Mouse (Mus musculus) liver, embryonic 13.5 days (tissue): Measurements from ENCODE around the gene Smagp. TPM values are rescaled to one million over a fixed set of nuclear protein-coding genes. Genes with fewer than 3 reads are reported as not detected.

Experiments used
- ATAC-seq: fragments of 200-750 bp; cut with Nextera tagmentation; 2 replicates; pipeline ENCODE4 v1.8.0; 2017; ENCODE audit warnings: low read depth, mild to moderate bottlenecking, moderate number of reproducible peaks, moderate library complexity
- DNase-seq: peaks from one replicate; pipeline ENCODE4 v3.0.0; 2022
- H3K27ac ChIP-seq: fragments of 300-500 bp; sonication (generic); 2 replicates; pipeline ENCODE4 v1.5.1; 2015; ENCODE audit warnings: moderate library complexity, mild to moderate bottlenecking, inconsistent platforms
- H3K27me3 ChIP-seq: fragments of 300-500 bp; sonication (generic); 2 replicates; pipeline ENCODE4 v1.6.1; 2015; ENCODE audit warnings: mild to moderate bottlenecking, inconsistent platforms
- H3K36me3 ChIP-seq: fragments of 300-500 bp; sonication (generic); 2 replicates; pipeline ENCODE4 v1.6.1; 2015; ENCODE audit warnings: mild to moderate bottlenecking, inconsistent platforms
- H3K4me1 ChIP-seq: fragments of 300-500 bp; sonication (generic); replicated peaks from 2 replicates; pipeline ENCODE4 v1.6.1; 2015; ENCODE audit warnings: inconsistent platforms
- H3K4me2 ChIP-seq: fragments of 300-500 bp; sonication (generic); 2 replicates; pipeline ENCODE4 v1.6.1; 2015; ENCODE audit warnings: inconsistent platforms, mild to moderate bottlenecking, moderate library complexity
- H3K4me3 ChIP-seq: fragments of 300-500 bp; sonication (generic); replicated peaks from 2 replicates; pipeline ENCODE4 v1.5.1; 2015; ENCODE audit warnings: mild to moderate bottlenecking, inconsistent platforms
- H3K9ac ChIP-seq: fragments of 300-500 bp; sonication (generic); 2 replicates; pipeline ENCODE4 v1.6.1; 2015; ENCODE audit warnings: mild to moderate bottlenecking, inconsistent platforms
- H3K9me3 ChIP-seq: fragments of 300-500 bp; sonication (generic); replicated peaks from 2 replicates; pipeline ENCODE4 v1.6.1; 2016; ENCODE audit warnings: inconsistent platforms
- WGBS: fragments of 180-500 bp; shearing (Covaris S2); methylation state at CpG from one replicate; pipeline ENCODE4 v1.1.7; 2015; ENCODE audit not compliant: insufficient replicate concordance; 5-methylcytosine and 5-hydroxymethylcytosine counted together
- polyA plus RNA-seq: library from polyadenylated mRNA; unstranded; fragments of >200 nt; fragmentation: Nextera tagmentation; extraction: Ambion mirVana; gene quantifications from 2 replicates; pipeline ENCODE4 v1.2.1, GENCODE M21; 2015

Gene Smagp
- polyA plus RNA-seq, 1 experiment from 2014 or later = 7.9 TPM

- no peaks in the 10 kb centered on the region for H3K27me3 ChIP-seq
- no peak for ATAC-seq
- WGBS = 22% methylated on average over 9 of the region's 9 CpGs
- H3K9ac ChIP-seq = peak overlapping the region; percentile 44
- 0 out of 2 replicates have a peak overlapping the region, but pooled peaks have one; percentile 47 for H3K27ac ChIP-seq
- no peaks in the 10 kb centered on the region for H3K36me3 ChIP-seq
- H3K9me3 ChIP-seq = no peaks in the 10 kb centered on the region
- peak overlapping the region; percentile 66 for H3K4me3 ChIP-seq
- peaks cover 70% of the 10 kb centered on the region for H3K4me1 ChIP-seq
- no peak for DNase-seq
- H3K4me2 ChIP-seq = peak overlapping the region; percentile 74
Measured at GRCm38 (mm10) chr15:100665411-100666218, 28.9 kb upstream of the Smagp start.

- H3K9ac ChIP-seq = no peak overlapping the region
- no peak overlapping the region for H3K4me3 ChIP-seq
- H3K27me3 ChIP-seq = no peaks in the 10 kb centered on the region
- H3K4me2 ChIP-seq = peak overlapping the region; percentile 74; the same call in 1 of the 2 replicates
- no peaks in the 10 kb centered on the region for H3K9me3 ChIP-seq
- 30% methylated on average over 9 of the region's 9 CpGs for WGBS
- H3K36me3 ChIP-seq = no peaks in the 10 kb centered on the region
- no peak overlapping the region for H3K27ac ChIP-seq
- ATAC-seq = no peak
- H3K4me1 ChIP-seq = peaks cover 73% of the 10 kb centered on the region
- no peak for DNase-seq
Measured at GRCm38 (mm10) chr15:100664813-100665274, 28.1 kb upstream of the Smagp start.

GRCm38 (mm10) chr15:100660805-100661204 is 24.1 kb upstream of the Smagp start:
- H3K9ac ChIP-seq = no peak overlapping the region
- 75% methylated on average over 5 of the region's 5 CpGs for WGBS
- H3K27ac ChIP-seq = no peak overlapping the region
- H3K9me3 ChIP-seq = no peaks in the 10 kb centered on the region
- ATAC-seq (no peak), DNase-seq (no peak)
- no peaks in the 10 kb centered on the region for H3K27me3 ChIP-seq
- peaks cover 13% of the 10 kb centered on the region for H3K36me3 ChIP-seq
- peaks cover 39% of the 10 kb centered on the region for H3K4me1 ChIP-seq
- no peak overlapping the region for H3K4me2 ChIP-seq
- H3K4me3 ChIP-seq = no peak overlapping the region

GRCm38 (mm10) chr15:100660306-100660705 is 23.6 kb upstream of the Smagp start:
- H3K4me2 ChIP-seq = no peak overlapping the region
- peaks cover 13% of the 10 kb centered on the region for H3K36me3 ChIP-seq
- ATAC-seq (no peak), DNase-seq (no peak)
- H3K27me3 ChIP-seq = no peaks in the 10 kb centered on the region
- WGBS = 62% methylated on average over 9 of the region's 9 CpGs
- no peaks in the 10 kb centered on the region for H3K9me3 ChIP-seq
- H3K4me1 ChIP-seq = peaks cover 34% of the 10 kb centered on the region
- no peak overlapping the region for H3K27ac ChIP-seq
- no peak overlapping the region for H3K4me3 ChIP-seq
- no peak overlapping the region for H3K9ac ChIP-seq

- no peak for ATAC-seq
- 71% methylated on average over 5 of the region's 5 CpGs for WGBS
- no peak for DNase-seq
- H3K4me3 ChIP-seq = no peak overlapping the region
- H3K9ac ChIP-seq = no peak overlapping the region
- peaks cover 17% of the 10 kb centered on the region for H3K4me1 ChIP-seq
- no peaks in the 10 kb centered on the region for H3K27me3 ChIP-seq
- no peaks in the 10 kb centered on the region for H3K9me3 ChIP-seq
- H3K36me3 ChIP-seq = peaks cover 16% of the 10 kb centered on the region
- H3K27ac ChIP-seq = no peak overlapping the region
- H3K4me2 ChIP-seq = no peak overlapping the region
Measured at GRCm38 (mm10) chr15:100655201-100655600, 18.5 kb upstream of the Smagp start.

- Histone ChIP-seq H3K4me1 (peaks cover 10% of the 10 kb centered on the region), H3K9ac (no peak overlapping the region), H3K27me3 (no peaks in the 10 kb centered on the region), H3K4me3 (no peak overlapping the region), H3K9me3 (no peaks in the 10 kb centered on the region), H3K36me3 (peaks cover 16% of the 10 kb centered on the region), H3K4me2 (no peak overlapping the region), H3K27ac (no peak overlapping the region)
- ATAC-seq (no peak), DNase-seq (no peak)
- 68% methylated on average over 1 of the region's 1 CpGs for WGBS
Measured at GRCm38 (mm10) chr15:100654271-100654670, 17.5 kb upstream of the Smagp start.

- Histone ChIP-seq H3K27me3 (no peaks in the 10 kb centered on the region), H3K4me3 (no peak overlapping the region), H3K9me3 (no peaks in the 10 kb centered on the region), H3K36me3 (peaks cover 16% of the 10 kb centered on the region), H3K4me1 (peaks cover 7% of the 10 kb centered on the region), H3K9ac (no peak overlapping the region), H3K27ac (no peak overlapping the region), H3K4me2 (no peak overlapping the region)
- DNase-seq (no peak), ATAC-seq (peak; percentile 51; the same call in 1 of the 2 replicates)
- WGBS = 45% methylated on average over 9 of the region's 9 CpGs
Measured at GRCm38 (mm10) chr15:100651610-100652009, 14.9 kb upstream of the Smagp start.

- Histone ChIP-seq H3K36me3 (peaks cover 10% of the 10 kb centered on the region; the same call in 1 of the 2 replicates), H3K9ac (no peak overlapping the region), H3K27me3 (no peaks in the 10 kb centered on the region), H3K4me1 (peaks cover 7% of the 10 kb centered on the region), H3K9me3 (no peaks in the 10 kb centered on the region), H3K27ac (no peak overlapping the region), H3K4me2 (no peak overlapping the region), H3K4me3 (no peak overlapping the region)
- ATAC-seq = no peak
- no peak for DNase-seq
- WGBS = 85% methylated on average over 10 of the region's 10 CpGs
Measured at GRCm38 (mm10) chr15:100650111-100650510, 13.4 kb upstream of the Smagp start.

- ATAC-seq (no peak), DNase-seq (no peak)
- H3K4me3 ChIP-seq = no peak overlapping the region
- H3K27me3 ChIP-seq = no peaks in the 10 kb centered on the region
- no peak overlapping the region for H3K9ac ChIP-seq
- WGBS = 79% methylated on average over 6 of the region's 6 CpGs
- H3K4me1 ChIP-seq = no peaks in the 10 kb centered on the region
- H3K9me3 ChIP-seq = no peaks in the 10 kb centered on the region
- H3K4me2 ChIP-seq = no peak overlapping the region
- H3K27ac ChIP-seq = no peak overlapping the region
- H3K36me3 ChIP-seq = peaks cover 22% of the 10 kb centered on the region; the same call in 1 of the 2 replicates
Measured at GRCm38 (mm10) chr15:100646161-100646560, 9.4 kb upstream of the Smagp start.

- no peak overlapping the region for H3K9ac ChIP-seq
- no peaks in the 10 kb centered on the region for H3K4me1 ChIP-seq
- H3K36me3 ChIP-seq = peaks cover 18% of the 10 kb centered on the region; the same call in 1 of the 2 replicates
- H3K9me3 ChIP-seq = no peaks in the 10 kb centered on the region
- ATAC-seq = no peak
- WGBS = 76% methylated on average over 7 of the region's 7 CpGs
- no peak overlapping the region for H3K27ac ChIP-seq
- no peak for DNase-seq
- H3K4me3 ChIP-seq = no peak overlapping the region
- H3K27me3 ChIP-seq = peaks cover 17% of the 10 kb centered on the region
- H3K4me2 ChIP-seq = no peak overlapping the region
Measured at GRCm38 (mm10) chr15:100642451-100642850, 5.7 kb upstream of the Smagp start.

- Histone ChIP-seq H3K9ac (no peak overlapping the region), H3K4me3 (no peak overlapping the region), H3K27ac (no peak overlapping the region), H3K4me2 (no peak overlapping the region), H3K27me3 (peaks cover 29% of the 10 kb centered on the region), H3K4me1 (peaks cover 11% of the 10 kb centered on the region), H3K36me3 (peaks cover 18% of the 10 kb centered on the region; the same call in 1 of the 2 replicates), H3K9me3 (no peaks in the 10 kb centered on the region)
- DNase-seq (no peak), ATAC-seq (no peak)
- WGBS = 76% methylated on average over 10 of the region's 16 CpGs
Measured at GRCm38 (mm10) chr15:100641226-100641810, 4.6 kb upstream of the Smagp start.
